In genomic region chr5:75704584-75705175, GRCm38 (mm10) we compare ENCODE assay signal across 17 mouse cellular contexts.
"Had no signal": no experiment of that assay in that cellular context is flagged by ENCODE, and none has a peak within 500 bp of the region (broad histone marks: within the 10 kb centered on the region; RNA-seq: fewer than 3 reads in every experiment).

No protein-coding gene starts in this region.

- H3K27ac ChIP-seq: kidney, postnatal 0 days; limb, embryonic 12.5 days; liver, embryonic 13.5 days; lung, embryonic 15.5 days; macrophage; midbrain, embryonic 12.5 days; neural tube, embryonic 13.5 days; stomach, postnatal 0 days had no signal

- H3K36me3 ChIP-seq: limb, embryonic 12.5 days; liver, embryonic 13.5 days; lung, embryonic 15.5 days; midbrain, embryonic 12.5 days; neural tube, embryonic 13.5 days had no signal

- H3K9ac ChIP-seq: limb, embryonic 12.5 days; liver, embryonic 13.5 days; liver, postnatal 0 days; lung, embryonic 15.5 days; midbrain, embryonic 12.5 days; neural tube, embryonic 13.5 days had no signal

- H3K4me3 ChIP-seq: limb, embryonic 12.5 days; liver, embryonic 13.5 days; lung, embryonic 15.5 days; megakaryocyte, embryonic 14.5 days; midbrain, embryonic 12.5 days; neural tube, embryonic 13.5 days had no signal

- H3K4me2 ChIP-seq: limb, embryonic 12.5 days; liver, embryonic 13.5 days; lung, embryonic 15.5 days; midbrain, embryonic 12.5 days; neural tube, embryonic 13.5 days had no signal

- H3K4me1 ChIP-seq: limb, embryonic 12.5 days; liver, embryonic 13.5 days; lung, embryonic 15.5 days had no signal

- H3K27me3 ChIP-seq: limb, embryonic 12.5 days; liver, embryonic 13.5 days; lung, embryonic 15.5 days; midbrain, embryonic 12.5 days; neural tube, embryonic 13.5 days had no signal

- DNase-seq: kidney, postnatal 36 days; layer of hippocampus, adult 9-11 months; layer of hippocampus, postnatal 36 days; liver; liver, embryonic 13.5 days; liver, postnatal 0 days; lung, postnatal 14 days; thymus, postnatal 4 days had no signal

- ATAC-seq: liver, postnatal 0 days; midbrain, embryonic 16.5 days had no signal

- H3K9me3 ChIP-seq: limb, embryonic 12.5 days; liver, embryonic 13.5 days; lung, embryonic 15.5 days had no signal
